8 mouse cellular contexts compared by ENCODE assay signal in genomic region chr5:25221604-25222003, GRCm38 (mm10). TPM values are rescaled to one million over a fixed set of nuclear protein-coding genes. Genes with fewer than 3 reads are reported as not detected.
A peak's percentile ranks its signal among the peaks of the same experiment; 100 is the strongest.
DNase-seq lines count a peak whose midpoint lies in the region; ATAC-seq and TF ChIP-seq lines count a peak whose summit lies in the region.

Gene Galnt11, plus strand, starts transcription at chr5:25221904.

- no peak for TF ChIP-seq EP300 in ES-Bruce4 (IDR thresholded peaks at IDR 0.05; ENCODE audit: insufficient read depth, low read depth, low read length)

- H3K9me3 ChIP-seq in erythroblast, embryonic 14.5 days (ENCODE audit: control insufficient read depth, low read length) = peaks cover 3% of the 10 kb centered on the region; the same call in 1 of the 2 replicates
- H3K9me3 ChIP-seq in ES-Bruce4 (replicated peaks; ENCODE audit: control insufficient read depth, insufficient read depth, low read length, poor library complexity, severe bottlenecking) = no peaks in the 10 kb centered on the region
- H3K9me3 ChIP-seq in forebrain, postnatal 0 days (ENCODE audit: low read length) = no peaks in the 10 kb centered on the region
- no peaks in the 10 kb centered on the region for H3K9me3 ChIP-seq in intestine, embryonic 15.5 days
- no peaks in the 10 kb centered on the region for H3K9me3 ChIP-seq in midbrain, embryonic 11.5 days (ENCODE audit: control insufficient read depth, low read length)

- peaks cover 5% of the 10 kb centered on the region for H3K4me1 ChIP-seq in erythroblast, embryonic 14.5 days (ENCODE audit: control insufficient read depth)
- H3K4me1 ChIP-seq in ES-Bruce4 (ENCODE audit: control insufficient read depth, insufficient read depth, low read length) = no peaks in the 10 kb centered on the region
- peaks cover 5% of the 10 kb centered on the region for H3K4me1 ChIP-seq in forebrain, postnatal 0 days (ENCODE audit: insufficient read depth)
- H3K4me1 ChIP-seq in intestine, embryonic 15.5 days (replicated peaks) = peaks cover 5% of the 10 kb centered on the region; the same call in 1 of the 2 replicates
- peaks cover 6% of the 10 kb centered on the region; the same call in 1 of the 2 replicates for H3K4me1 ChIP-seq in midbrain, embryonic 11.5 days (ENCODE audit: control insufficient read depth, insufficient read depth, low read length)

- TF ChIP-seq POLR2A in ES-Bruce4 (IDR thresholded peaks at IDR 0.05; ENCODE audit: insufficient read depth, low read length) = no peak

- peak within 1 kb of the TSS; percentile 44 for H3K9ac ChIP-seq in ES-Bruce4 (ENCODE audit: low read depth, poor library complexity, severe bottlenecking)
- H3K9ac ChIP-seq in forebrain, postnatal 0 days = peak within 1 kb of the TSS; percentile 68
- H3K9ac ChIP-seq in intestine, embryonic 15.5 days = peak within 1 kb of the TSS; percentile 84
- H3K9ac ChIP-seq in midbrain, embryonic 11.5 days (ENCODE audit: low read length) = peak within 1 kb of the TSS; percentile 87

- H3K4me2 ChIP-seq in forebrain, postnatal 0 days (ENCODE audit: low read depth) = peak within 1 kb of the TSS; percentile 62
- peak within 1 kb of the TSS; percentile 57 for H3K4me2 ChIP-seq in intestine, embryonic 15.5 days (replicated peaks)
- peak within 1 kb of the TSS; percentile 63 for H3K4me2 ChIP-seq in midbrain, embryonic 11.5 days

- no peak for DNase-seq in forebrain, postnatal 0 days
- no peak for DNase-seq in midbrain, embryonic 11.5 days (ENCODE audit: low spot score, missing footprints)
- DNase-seq in thymus, postnatal 25 days = no peak
- no peak for DNase-seq in kidney, postnatal 14 days

- H3K27me3 ChIP-seq in erythroblast, embryonic 14.5 days (ENCODE audit: control insufficient read depth) = peaks cover 32% of the 10 kb centered on the region
- no peaks in the 10 kb centered on the region for H3K27me3 ChIP-seq in ES-Bruce4 (ENCODE audit: control insufficient read depth, insufficient read depth, low read length, poor library complexity, severe bottlenecking)
- no peaks in the 10 kb centered on the region for H3K27me3 ChIP-seq in forebrain, postnatal 0 days (ENCODE audit: insufficient read depth, low read length)
- no peaks in the 10 kb centered on the region for H3K27me3 ChIP-seq in intestine, embryonic 15.5 days (replicated peaks)
- H3K27me3 ChIP-seq in midbrain, embryonic 11.5 days (ENCODE audit: control insufficient read depth, insufficient read depth, low read length) = no peaks in the 10 kb centered on the region

- ATAC-seq in erythroblast, adult 5-6 weeks (replicated peaks; ENCODE audit: low FRiP score, poor library complexity, severe bottlenecking) = no peak
- ATAC-seq in forebrain, postnatal 0 days = no peak
- ATAC-seq in intestine, embryonic 15.5 days = no peak
- no peak for ATAC-seq in midbrain, embryonic 11.5 days (ENCODE audit: low FRiP score)

- H3K36me3 ChIP-seq in erythroblast, embryonic 14.5 days (ENCODE audit: control insufficient read depth) = no peaks in the 10 kb centered on the region
- H3K36me3 ChIP-seq in ES-Bruce4 (ENCODE audit: control insufficient read depth, insufficient read depth, low read length, poor library complexity, severe bottlenecking) = no peaks in the 10 kb centered on the region
- no peaks in the 10 kb centered on the region for H3K36me3 ChIP-seq in forebrain, postnatal 0 days (ENCODE audit: insufficient read depth)
- H3K36me3 ChIP-seq in intestine, embryonic 15.5 days = no peaks in the 10 kb centered on the region
- H3K36me3 ChIP-seq in midbrain, embryonic 11.5 days (ENCODE audit: control insufficient read depth, insufficient read depth, low read length) = no peaks in the 10 kb centered on the region

- peak within 1 kb of the TSS; percentile 59 for H3K4me3 ChIP-seq in erythroblast, embryonic 14.5 days (replicated peaks)
- peak within 1 kb of the TSS; percentile 55 for H3K4me3 ChIP-seq in ES-Bruce4 (ENCODE audit: low read depth, low read length)
- peak within 1 kb of the TSS; percentile 56 for H3K4me3 ChIP-seq in forebrain, postnatal 0 days (ENCODE audit: low read depth, low read length)
- peak within 1 kb of the TSS; percentile 76 for H3K4me3 ChIP-seq in intestine, embryonic 15.5 days (replicated peaks)
- H3K4me3 ChIP-seq in midbrain, embryonic 11.5 days (ENCODE audit: low read depth, low read length) = peak within 1 kb of the TSS; percentile 71

- no peak within 1 kb of the TSS for H3K27ac ChIP-seq in ES-Bruce4 (ENCODE audit: insufficient read depth, low read length)
- H3K27ac ChIP-seq in forebrain, postnatal 0 days (ENCODE audit: low read depth, low read length) = peak within 1 kb of the TSS; percentile 89
- H3K27ac ChIP-seq in intestine, embryonic 15.5 days = peak within 1 kb of the TSS; percentile 90
- H3K27ac ChIP-seq in midbrain, embryonic 11.5 days (ENCODE audit: low read depth, low read length) = no peak within 1 kb of the TSS

- WGBS in forebrain, postnatal 0 days = 89% methylated on average over 3 of the region's 3 CpGs
- 85% methylated on average over 3 of the region's 3 CpGs for WGBS in intestine, embryonic 15.5 days
- WGBS in midbrain, embryonic 11.5 days = 86% methylated on average over 3 of the region's 3 CpGs

- TF ChIP-seq CTCF in ES-Bruce4 (IDR thresholded peaks at IDR 0.05; ENCODE audit: low read depth, low read length) = no peak
- TF ChIP-seq CTCF in forebrain, postnatal 0 days (IDR thresholded peaks at IDR 0.05; ENCODE audit: low read depth) = no peak

RNA-seq across cellular contexts. Expression of gene Galnt11, which starts in this region (rescaled TPM):
- polyA plus RNA-seq in erythroblast, embryonic 14.5 days (2012) = 0.01 and 0.02 TPM in 2 replicates
- total RNA-seq in erythroblast, adult 5-6 weeks (2015; ENCODE audit: low replicate concordance) = 3.3 and 5.6 TPM in 2 replicates
- 2.5 and 4.7 TPM in 2 replicates for total RNA-seq in erythroblast, adult 5-6 weeks (2017; ENCODE audit: low replicate concordance)
- 17.6 and 18.9 TPM in 2 replicates for polyA plus RNA-seq in ES-Bruce4 (2011; ENCODE audit: insufficient read depth, insufficient read length, low read depth, missing spikeins)
- total RNA-seq in forebrain, postnatal 0 days (2014; rRNA removed) = 55.1 and 57.1 TPM in 2 replicates
- 34.6 and 43.8 TPM in 2 replicates for polyA plus RNA-seq in forebrain, postnatal 0 days (2015; fragmentation: Nextera tagmentation; extraction: Ambion mirVana)
- polyA plus RNA-seq in intestine, embryonic 15.5 days (2015; fragmentation: Nextera tagmentation; extraction: Ambion mirVana) = 31.6 and 35.9 TPM in 2 replicates
- polyA plus RNA-seq in midbrain, embryonic 11.5 days (2014; fragmentation: Nextera tagmentation; extraction: Ambion mirVana) = 40.3 and 41.3 TPM in 2 replicates

Comparison
In these comparisons a context has a peak if more than half of its experiments do, and no peak if none do; other contexts are left out.
1. RNA of gene Galnt11 (polyA plus RNA-seq): 34.6 to 43.8 TPM in forebrain, postnatal 0 days, 40.3 to 41.3 TPM in midbrain, embryonic 11.5 days, 31.6 to 35.9 TPM in intestine, embryonic 15.5 days and 17.6 to 18.9 TPM in ES-Bruce4; 0.01 to 0.02 TPM in erythroblast, embryonic 14.5 days; every median in the first group is over 10 times any median in the second.
2. H3K27ac ChIP-seq: peak in forebrain, postnatal 0 days (single experiment) and intestine, embryonic 15.5 days (single experiment); none in ES-Bruce4 (single experiment) and midbrain, embryonic 11.5 days (single experiment).
3. Peak in every context shown above with its lines, with median percentiles within 50 percentile points of each other: H3K4me3 ChIP-seq, H3K9ac ChIP-seq and H3K4me2 ChIP-seq.